Mouse (Mus musculus) liver, adult 2 months (tissue): Measurements from ENCODE around the gene 2010003K11Rik. TPM values are rescaled to one million over a fixed set of nuclear protein-coding genes. Genes with fewer than 3 reads are reported as not detected.

Source experiments
- DNase-seq: peaks from one replicate; pipeline ENCODE4 v3.0.0-alpha.2; 2011; ENCODE audit warnings: low read depth, low spot score; ENCODE audit errors: extremely low read depth
- H3K27ac ChIP-seq: fragments of 200-500 bp; replicated peaks from 2 replicates; pipeline ENCODE4 v1.5.1; 2012; ENCODE audit warnings: low read depth, mild to moderate bottlenecking, control low read depth, inconsistent platforms, low read length; ENCODE audit not compliant: insufficient read depth
- H3K27me3 ChIP-seq: fragments of 200-500 bp; 2 replicates; pipeline ENCODE4 v1.6.1; 2012; ENCODE audit warnings: mild to moderate bottlenecking, moderate library complexity, low read length, inconsistent platforms; ENCODE audit not compliant: control insufficient read depth, insufficient read depth
- H3K36me3 ChIP-seq: fragments of 200-500 bp; 2 replicates; pipeline ENCODE4 v1.6.1; 2012; ENCODE audit warnings: low read length, inconsistent platforms; ENCODE audit not compliant: control insufficient read depth, insufficient read depth
- H3K4me1 ChIP-seq: fragments of 200-500 bp; 2 replicates; pipeline ENCODE4 v1.6.1; 2011; ENCODE audit warnings: low read length; ENCODE audit not compliant: control insufficient read depth, insufficient read depth
- H3K4me3 ChIP-seq: fragments of 200-500 bp; 2 replicates; pipeline ENCODE4 v1.5.1; 2011; ENCODE audit warnings: low read depth, mild to moderate bottlenecking, control low read depth, low read length, moderate library complexity; ENCODE audit not compliant: insufficient read depth
- H3K79me2 ChIP-seq: fragments of 200-500 bp; 2 replicates; pipeline ENCODE4 v1.6.1; 2012; ENCODE audit warnings: inconsistent platforms, mild to moderate bottlenecking, low read length, moderate library complexity; ENCODE audit not compliant: control insufficient read depth, insufficient read depth
- H3K9ac ChIP-seq: fragments of 200-500 bp; 2 replicates; pipeline ENCODE4 v1.6.1; 2012; ENCODE audit warnings: low read depth, mild to moderate bottlenecking, control low read depth, inconsistent platforms, low read length
- CTCF ChIP-seq: fragments of 200-500 bp; IDR thresholded peaks from 2 replicates; pipeline ENCODE4 v1.5.1; 2011; ENCODE audit warnings: low read depth, low read length, control low read depth
- POLR2A ChIP-seq: fragments of 200-500 bp; IDR thresholded peaks from 2 replicates; pipeline ENCODE4 v1.6.1; 2011; ENCODE audit warnings: low read length, control low read depth; ENCODE audit not compliant: insufficient read depth; ENCODE audit errors: extremely low read depth
- WGBS: fragments of 180-500 bp; shearing (Covaris S2); methylation state at CpG from one replicate; pipeline ENCODE4 v1.1.7; 2018; 5-methylcytosine and 5-hydroxymethylcytosine counted together
- polyA plus RNA-seq: library from polyadenylated mRNA; depleted of rRNA; stranded (reverse); fragments of >200 nt; gene quantifications from 2 replicates; pipeline ENCODE4 v1.2.3, GENCODE M21; 2012; rRNA removed
- total RNA-seq: library from RNA; depleted of rRNA; stranded (reverse); fragments of >200 nt; gene quantifications from 2 replicates; pipeline ENCODE4 v1.2.3, GENCODE M21; 2014; rRNA removed

2010003K11Rik gene
- total and polyA plus RNA-seq, 2 experiments: 6.3 to 7.5 TPM

- Histone ChIP-seq H3K4me3 (no peak overlapping the region), H3K36me3 (no peaks in the 10 kb centered on the region), H3K79me2 (no peaks in the 10 kb centered on the region), H3K27me3 (no peaks in the 10 kb centered on the region), H3K9ac (no peak overlapping the region), H3K27ac (no peak overlapping the region), H3K4me1 (no peaks in the 10 kb centered on the region)
- 69% methylated on average over 8 of the region's 8 CpGs for WGBS
- TF ChIP-seq CTCF (no peak), POLR2A (no peak)
- no peak for DNase-seq
Observed at GRCm38 (mm10) chr19:4451098-4451497, 47.3 kb downstream of the 2010003K11Rik start.

GRCm38 (mm10) chr19:4450666-4451065 lies 47.7 kb downstream of the 2010003K11Rik start:
- DNase-seq: no peak
- no peaks in the 10 kb centered on the region for H3K4me1 ChIP-seq
- H3K27me3 ChIP-seq: no peaks in the 10 kb centered on the region
- no peak overlapping the region for H3K27ac ChIP-seq
- WGBS: 65% methylated on average over 5 of the region's 5 CpGs
- H3K4me3 ChIP-seq: no peak overlapping the region
- H3K79me2 ChIP-seq: no peaks in the 10 kb centered on the region
- no peak overlapping the region for H3K9ac ChIP-seq
- TF ChIP-seq CTCF (no peak), POLR2A (no peak)
- no peaks in the 10 kb centered on the region for H3K36me3 ChIP-seq

GRCm38 (mm10) chr19:4449230-4449629 lies 49.2 kb downstream of the 2010003K11Rik start:
- Histone ChIP-seq H3K4me1 (no peaks in the 10 kb centered on the region), H3K27ac (no peak overlapping the region), H3K36me3 (no peaks in the 10 kb centered on the region), H3K79me2 (no peaks in the 10 kb centered on the region), H3K4me3 (no peak overlapping the region), H3K9ac (no peak overlapping the region), H3K27me3 (no peaks in the 10 kb centered on the region)
- WGBS: 93% methylated on average over 9 of the region's 9 CpGs
- TF ChIP-seq POLR2A (no peak), CTCF (no peak)
- no peak for DNase-seq

- Histone ChIP-seq H3K9ac (no peak overlapping the region), H3K27me3 (no peaks in the 10 kb centered on the region), H3K36me3 (no peaks in the 10 kb centered on the region), H3K27ac (no peak overlapping the region), H3K4me3 (no peak overlapping the region), H3K79me2 (no peaks in the 10 kb centered on the region), H3K4me1 (no peaks in the 10 kb centered on the region)
- 92% methylated on average over 9 of the region's 9 CpGs for WGBS
- TF ChIP-seq CTCF: no peak
- no peak for TF ChIP-seq POLR2A
- no peak for DNase-seq
Observed at GRCm38 (mm10) chr19:4447445-4447844, 50.9 kb downstream of the 2010003K11Rik start.

Other genes starting within 250 kb of the 2010003K11Rik start
- 11.5 and 12.1 TPM in 2 replicates for gene Ssh3, start 229.4 kb downstream of the 2010003K11Rik start, total RNA-seq
- gene Ssh3, start 229.4 kb downstream of the 2010003K11Rik start, polyA plus RNA-seq: 15.3 and 29.2 TPM in 2 replicates
- 0.40 and 0.46 TPM in 2 replicates for gene Ankrd13d, start 215.4 kb downstream of the 2010003K11Rik start, total RNA-seq
- 0.27 and 0.60 TPM in 2 replicates for gene Ankrd13d, start 215.4 kb downstream of the 2010003K11Rik start, polyA plus RNA-seq
- gene Grk2, start 192.4 kb downstream of the 2010003K11Rik start, total RNA-seq: 11.3 and 16.4 TPM in 2 replicates
- gene Grk2, start 192.4 kb downstream of the 2010003K11Rik start, polyA plus RNA-seq: 23.4 and 30.3 TPM in 2 replicates
- gene Kdm2a, start 100.3 kb downstream of the 2010003K11Rik start, total RNA-seq: 29.6 and 32.7 TPM in 2 replicates
- 39.5 and 52.6 TPM in 2 replicates for gene Kdm2a, start 100.3 kb downstream of the 2010003K11Rik start, polyA plus RNA-seq
- gene Rhod, start 59.2 kb downstream of the 2010003K11Rik start, total RNA-seq: 23.9 and 33.7 TPM in 2 replicates
- 34.9 and 39.6 TPM in 2 replicates for gene Rhod, start 59.2 kb downstream of the 2010003K11Rik start, polyA plus RNA-seq
- 0.27 and 0.28 TPM in 2 replicates for gene Syt12, start 21.1 kb downstream of the 2010003K11Rik start, total RNA-seq
- gene Syt12, start 21.1 kb downstream of the 2010003K11Rik start, polyA plus RNA-seq: 0.47 and 0.91 TPM in 2 replicates
- gene Pcx, start 11.9 kb upstream of the 2010003K11Rik start, total RNA-seq: 266 and 269 TPM in 2 replicates
- gene Pcx, start 11.9 kb upstream of the 2010003K11Rik start, polyA plus RNA-seq: 237 and 274 TPM in 2 replicates
- gene Lrfn4, start 117.1 kb upstream of the 2010003K11Rik start, total RNA-seq: 0.13 and 0.18 TPM in 2 replicates
- 0.27 and 0.35 TPM in 2 replicates for gene Lrfn4, start 117.1 kb upstream of the 2010003K11Rik start, polyA plus RNA-seq
- 14.8 and 15.7 TPM in 2 replicates for gene Rce1, start 127.1 kb upstream of the 2010003K11Rik start, total RNA-seq
- 31.0 and 44.9 TPM in 2 replicates for gene Rce1, start 127.1 kb upstream of the 2010003K11Rik start, polyA plus RNA-seq
- 0.09 and 0.40 TPM in 2 replicates for gene Gm960, start 200.1 kb upstream of the 2010003K11Rik start, total RNA-seq
- gene Gm960, start 200.1 kb upstream of the 2010003K11Rik start, polyA plus RNA-seq: 0.34 and 0.61 TPM in 2 replicates
- gene Sptbn2, start 212.6 kb upstream of the 2010003K11Rik start, total RNA-seq: 36.7 and 41.3 TPM in 2 replicates
- 11.7 and 12.9 TPM in 2 replicates for gene Sptbn2, start 212.6 kb upstream of the 2010003K11Rik start, polyA plus RNA-seq